Mouse (Mus musculus): ENCODE data around the gene Cbx2.

DNA sequence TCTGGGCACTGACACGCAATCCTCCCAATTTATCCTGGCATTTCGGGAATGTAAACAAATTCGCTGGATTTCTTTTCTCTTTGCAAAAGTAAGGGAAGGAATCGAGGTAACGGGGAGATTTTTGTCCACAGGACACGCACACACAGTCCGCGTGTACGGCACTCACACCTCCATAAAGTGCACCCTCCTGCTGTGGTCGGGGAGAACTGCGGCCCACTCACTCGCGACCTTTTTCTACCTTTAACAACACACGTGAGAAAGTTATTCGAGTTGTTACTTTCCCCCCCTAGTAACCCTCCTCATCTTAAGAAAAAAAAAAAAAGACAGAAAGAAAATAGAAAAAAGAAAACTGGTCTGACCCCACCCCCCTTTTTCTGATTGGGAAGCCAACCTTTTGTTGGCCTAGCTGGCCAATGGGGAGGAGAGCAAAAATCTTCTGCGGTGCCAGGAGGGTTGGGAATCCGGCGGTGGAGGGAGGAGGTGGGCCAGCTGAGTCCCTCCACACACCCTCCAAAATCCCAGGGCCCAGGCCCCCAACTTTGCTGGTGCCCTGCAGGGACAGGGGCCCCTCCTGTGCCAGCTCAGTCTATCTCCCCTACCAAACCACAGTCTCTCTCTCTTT lies 15.1 kb downstream of the Cbx2 start:
- TF ChIP-seq CTCF (IDR thresholded peaks at IDR 0.05; ENCODE audit: borderline replicate concordance, control insufficient read depth, extremely low read depth, insufficient read depth, low read length, poor library complexity) (no peak), POLR2A (IDR thresholded peaks at IDR 0.05; ENCODE audit: control insufficient read depth, extremely low read depth, insufficient read depth, low read length, poor library complexity) (no peak)
